Mouse (Mus musculus): ENCODE measurements around the gene Gm45234. TPM values are rescaled to one million over a fixed set of nuclear protein-coding genes. Genes with fewer than 3 reads are reported as not detected.

The Gm45234 gene
- polyA plus RNA-seq, 1 experiment from 2014 or later, result not detected

DNA sequence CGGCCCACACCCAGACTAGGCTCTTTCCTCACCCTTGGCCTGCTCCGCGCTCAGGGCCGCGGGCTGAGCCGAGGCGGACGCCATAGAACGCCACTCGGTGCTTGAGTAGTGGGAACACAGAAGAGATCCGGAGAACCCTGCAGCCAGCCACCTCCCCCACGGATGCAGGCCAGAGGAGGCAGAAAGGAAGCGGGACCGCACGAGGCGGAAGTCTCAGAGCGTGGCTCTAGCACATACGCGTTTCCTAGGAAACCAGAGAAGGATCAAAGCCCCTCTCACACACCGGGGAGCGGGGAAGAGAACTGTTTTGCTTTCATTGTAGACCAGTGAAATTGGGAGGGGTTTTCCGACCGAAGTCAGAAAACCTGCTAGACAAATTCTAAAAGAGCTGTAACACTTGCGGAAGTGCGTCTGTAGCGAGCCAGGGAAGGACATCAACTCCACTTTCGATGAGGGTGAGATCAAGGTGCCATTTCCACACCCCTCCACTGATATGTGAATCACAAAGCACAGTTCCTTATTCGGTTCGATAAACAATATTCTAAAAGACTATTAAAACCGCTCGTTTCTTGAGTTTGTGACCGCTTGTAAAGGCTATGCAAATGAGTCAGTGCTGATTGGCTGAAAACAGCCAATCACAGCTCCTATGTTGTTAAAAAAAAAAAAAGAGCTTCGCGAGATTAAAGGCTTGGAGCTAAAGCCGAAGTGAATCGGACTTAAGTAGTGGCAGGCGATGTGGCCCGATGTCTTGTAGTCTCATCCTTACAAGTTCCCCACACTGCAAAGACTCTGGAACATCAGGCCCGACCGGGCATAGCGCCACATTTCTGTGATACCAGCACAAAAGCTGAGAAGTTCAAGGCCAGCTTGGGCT is 14.7 kb downstream of the Gm45234 start, which contains the start of gene Grcc10:
Gene Grcc10 (minus strand): TSS at position 487 of the 874 bp plus-strand sequence.
- Histone ChIP-seq H3K9me3 (replicated peaks; ENCODE audit: control insufficient read depth, low read length) (no peaks in the 10 kb centered on the region), H3K27ac (ENCODE audit: low read depth, low read length) (peak within 1 kb of the TSS; percentile 99), H3K4me2 (peak within 1 kb of the TSS; percentile 90), H3K4me3 (ENCODE audit: low read depth, low read length) (peak within 1 kb of the TSS; percentile 61), H3K27me3 (ENCODE audit: control insufficient read depth, insufficient read depth, low read length) (no peaks in the 10 kb centered on the region), H3K9ac (ENCODE audit: low read depth, low read length) (peak within 1 kb of the TSS; percentile 92), H3K4me1 (ENCODE audit: control insufficient read depth, insufficient read depth, low read length) (peaks cover 24% of the 10 kb centered on the region), H3K36me3 (ENCODE audit: control insufficient read depth, insufficient read depth, low read length) (peaks cover 3% of the 10 kb centered on the region; the same call in 1 of the 2 replicates)
- ATAC-seq (replicated peaks; ENCODE audit: insufficient number of reproducible peaks, low FRiP score, low TSS enrichment), result peak; percentile 68
- under 1% methylated on average over 41 of the region's 41 CpGs for WGBS (ENCODE audit: insufficient replicate concordance)

DNA sequence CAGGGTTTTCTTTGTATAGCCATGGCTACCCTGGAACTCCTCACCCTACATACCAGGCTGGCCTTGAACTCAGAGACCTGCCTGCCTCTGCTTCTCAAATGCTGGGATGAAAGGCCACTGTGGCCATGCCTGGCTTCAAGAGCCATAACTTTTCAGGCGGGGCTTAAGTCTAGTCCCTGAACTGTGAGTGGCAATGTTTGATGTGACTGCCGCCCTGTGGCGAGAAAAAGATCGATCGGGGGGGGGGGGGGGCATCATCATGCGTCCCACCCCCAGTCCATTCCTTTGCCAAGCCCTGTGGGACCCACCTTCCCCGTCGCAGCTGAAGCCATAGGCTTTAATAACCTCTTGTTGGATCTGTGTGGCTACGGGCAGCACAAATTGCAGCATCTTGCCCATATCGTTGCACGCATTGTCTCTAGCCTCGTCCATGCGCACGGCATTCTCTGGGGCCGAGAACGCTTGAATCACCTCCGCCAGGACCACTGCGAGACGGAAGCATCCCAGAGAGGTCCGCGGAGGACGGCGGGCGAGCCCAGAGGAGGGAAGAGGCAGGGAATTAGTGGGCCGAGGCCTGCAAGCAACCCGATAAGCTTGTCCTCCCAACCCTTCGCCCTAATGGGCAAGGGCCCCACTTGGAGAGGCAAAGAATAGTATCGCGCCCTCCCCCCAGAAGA is 15.5 kb downstream of the Gm45234 start:
- Histone ChIP-seq H3K9ac (ENCODE audit: low read depth, low read length) (peak overlapping the region; percentile 92), H3K9me3 (replicated peaks; ENCODE audit: control insufficient read depth, low read length) (no peaks in the 10 kb centered on the region), H3K27ac (ENCODE audit: low read depth, low read length) (peak overlapping the region; percentile 99), H3K4me2 (peak overlapping the region; percentile 90), H3K27me3 (ENCODE audit: control insufficient read depth, insufficient read depth, low read length) (no peaks in the 10 kb centered on the region), H3K36me3 (ENCODE audit: control insufficient read depth, insufficient read depth, low read length) (peaks cover 3% of the 10 kb centered on the region; the same call in 1 of the 2 replicates), H3K4me3 (ENCODE audit: low read depth, low read length) (peak overlapping the region; percentile 61), H3K4me1 (ENCODE audit: control insufficient read depth, insufficient read depth, low read length) (peaks cover 24% of the 10 kb centered on the region)
- WGBS (ENCODE audit: insufficient replicate concordance), result under 1% methylated on average over 29 of the region's 29 CpGs
- ATAC-seq (replicated peaks; ENCODE audit: insufficient number of reproducible peaks, low FRiP score, low TSS enrichment), result peak; percentile 24

- Histone ChIP-seq H3K4me1 (ENCODE audit: control insufficient read depth, insufficient read depth, low read length) (peaks cover 17% of the 10 kb centered on the region), H3K36me3 (ENCODE audit: control insufficient read depth, insufficient read depth, low read length) (peaks cover 3% of the 10 kb centered on the region; the same call in 1 of the 2 replicates), H3K9ac (ENCODE audit: low read depth, low read length) (no peak overlapping the region), H3K27ac (ENCODE audit: low read depth, low read length) (no peak overlapping the region), H3K4me3 (ENCODE audit: low read depth, low read length) (no peak overlapping the region), H3K4me2 (no peak overlapping the region; the same call in 1 of the 2 replicates), H3K9me3 (replicated peaks; ENCODE audit: control insufficient read depth, low read length) (no peaks in the 10 kb centered on the region), H3K27me3 (ENCODE audit: control insufficient read depth, insufficient read depth, low read length) (no peaks in the 10 kb centered on the region)
- WGBS (ENCODE audit: insufficient replicate concordance), result 83% methylated on average over 10 of the region's 10 CpGs
- no peak for ATAC-seq (replicated peaks; ENCODE audit: insufficient number of reproducible peaks, low FRiP score, low TSS enrichment)
These were observed 16.5 kb downstream of the Gm45234 start for GRCm38 (mm10) chr6:124739231-124739796.

DNA sequence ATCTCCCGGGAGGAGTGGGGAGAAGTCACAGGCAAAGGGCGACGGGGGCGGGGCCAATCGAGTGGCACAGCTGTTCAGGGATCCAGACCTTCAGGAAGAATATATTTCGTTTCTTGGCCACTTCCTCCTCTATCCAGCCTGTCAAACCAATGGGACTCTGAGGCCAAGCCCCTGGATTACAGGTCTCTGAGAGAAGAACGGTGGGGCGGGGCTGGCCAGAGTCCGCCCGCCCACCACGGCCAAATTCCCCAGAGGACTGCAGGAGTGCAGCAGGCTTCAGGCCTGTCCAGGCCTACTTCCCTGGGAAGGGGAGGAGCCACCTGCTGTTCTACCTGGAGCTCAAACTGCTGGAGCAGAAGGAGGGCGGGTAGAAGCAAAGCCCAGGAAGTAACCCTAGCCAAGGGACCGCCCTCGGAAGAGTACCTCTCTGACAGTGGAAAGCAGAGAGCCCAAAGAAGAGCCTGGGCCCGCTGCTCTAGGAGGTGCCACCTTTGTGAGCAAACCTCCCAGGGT is 17.3 kb downstream of the Gm45234 start, which contains the start of gene Ptpn6:
Gene Ptpn6 (minus strand): TSS at position 204 of the 513 bp plus-strand sequence.
- Histone ChIP-seq H3K4me1 (ENCODE audit: control insufficient read depth, insufficient read depth, low read length) (peaks cover 17% of the 10 kb centered on the region), H3K9me3 (replicated peaks; ENCODE audit: control insufficient read depth, low read length) (no peaks in the 10 kb centered on the region), H3K27me3 (ENCODE audit: control insufficient read depth, insufficient read depth, low read length) (no peaks in the 10 kb centered on the region), H3K36me3 (ENCODE audit: control insufficient read depth, insufficient read depth, low read length) (peaks cover 3% of the 10 kb centered on the region; the same call in 1 of the 2 replicates), H3K4me2 (peak within 1 kb of the TSS; percentile 37), H3K9ac (ENCODE audit: low read depth, low read length) (peak within 1 kb of the TSS; percentile 54; the same call in 1 of the 2 replicates), H3K27ac (ENCODE audit: low read depth, low read length) (no peak within 1 kb of the TSS), H3K4me3 (ENCODE audit: low read depth, low read length) (no peak within 1 kb of the TSS)
- WGBS (ENCODE audit: insufficient replicate concordance), result 31% methylated on average over 15 of the region's 15 CpGs
- no peak for ATAC-seq (replicated peaks; ENCODE audit: insufficient number of reproducible peaks, low FRiP score, low TSS enrichment)

- 87% methylated on average over 11 of the region's 11 CpGs for WGBS (ENCODE audit: insufficient replicate concordance)
- no peaks in the 10 kb centered on the region; the same call in 1 of the 2 replicates for H3K36me3 ChIP-seq (ENCODE audit: control insufficient read depth, insufficient read depth, low read length)
- no peaks in the 10 kb centered on the region for H3K27me3 ChIP-seq (ENCODE audit: control insufficient read depth, insufficient read depth, low read length)
- H3K4me3 ChIP-seq (ENCODE audit: low read depth, low read length), result no peak overlapping the region
- peaks cover 22% of the 10 kb centered on the region for H3K4me1 ChIP-seq (ENCODE audit: control insufficient read depth, insufficient read depth, low read length)
- no peak overlapping the region for H3K27ac ChIP-seq (ENCODE audit: low read depth, low read length)
- no peak overlapping the region for H3K4me2 ChIP-seq
- no peak overlapping the region for H3K9ac ChIP-seq (ENCODE audit: low read depth, low read length)
- H3K9me3 ChIP-seq (replicated peaks; ENCODE audit: control insufficient read depth, low read length), result no peaks in the 10 kb centered on the region
- no peak for ATAC-seq (replicated peaks; ENCODE audit: insufficient number of reproducible peaks, low FRiP score, low TSS enrichment)
These were observed 18.8 kb downstream of the Gm45234 start for GRCm38 (mm10) chr6:124737040-124737439.

GRCm38 (mm10) chr6:124734417-124734816 is 21.4 kb downstream of the Gm45234 start:
- peaks cover 14% of the 10 kb centered on the region for H3K4me1 ChIP-seq (ENCODE audit: control insufficient read depth, insufficient read depth, low read length)
- ATAC-seq (replicated peaks; ENCODE audit: insufficient number of reproducible peaks, low FRiP score, low TSS enrichment), result no peak
- no peak overlapping the region for H3K27ac ChIP-seq (ENCODE audit: low read depth, low read length)
- H3K36me3 ChIP-seq (ENCODE audit: control insufficient read depth, insufficient read depth, low read length), result no peaks in the 10 kb centered on the region; the same call in 1 of the 2 replicates
- H3K9me3 ChIP-seq (replicated peaks; ENCODE audit: control insufficient read depth, low read length), result no peaks in the 10 kb centered on the region
- H3K4me2 ChIP-seq, result no peak overlapping the region
- no peak overlapping the region for H3K4me3 ChIP-seq (ENCODE audit: low read depth, low read length)
- no peaks in the 10 kb centered on the region for H3K27me3 ChIP-seq (ENCODE audit: control insufficient read depth, insufficient read depth, low read length)
- WGBS (ENCODE audit: insufficient replicate concordance), result 86% methylated on average over 3 of the region's 3 CpGs
- H3K9ac ChIP-seq (ENCODE audit: low read depth, low read length), result no peak overlapping the region

GRCm38 (mm10) chr6:124732476-124733370 is 23.1 kb downstream of the Gm45234 start:
- no peaks in the 10 kb centered on the region for H3K27me3 ChIP-seq (ENCODE audit: control insufficient read depth, insufficient read depth, low read length)
- H3K27ac ChIP-seq (ENCODE audit: low read depth, low read length), result no peak overlapping the region
- H3K4me1 ChIP-seq (ENCODE audit: control insufficient read depth, insufficient read depth, low read length), result peaks cover 6% of the 10 kb centered on the region; the same call in 1 of the 2 replicates
- no peak overlapping the region for H3K4me3 ChIP-seq (ENCODE audit: low read depth, low read length)
- no peaks in the 10 kb centered on the region for H3K9me3 ChIP-seq (replicated peaks; ENCODE audit: control insufficient read depth, low read length)
- H3K9ac ChIP-seq (ENCODE audit: low read depth, low read length), result peak overlapping the region; percentile 34; the same call in 1 of the 2 replicates
- ATAC-seq (replicated peaks; ENCODE audit: insufficient number of reproducible peaks, low FRiP score, low TSS enrichment), result 0 out of 2 replicates have a peak, but pooled peaks have one; percentile 32
- H3K4me2 ChIP-seq, result no peak overlapping the region; the same call in 1 of the 2 replicates
- no peaks in the 10 kb centered on the region for H3K36me3 ChIP-seq (ENCODE audit: control insufficient read depth, insufficient read depth, low read length)
- 52% methylated on average over 19 of the region's 19 CpGs for WGBS (ENCODE audit: insufficient replicate concordance)
